Mouse (Mus musculus) left cerebral cortex, postnatal 25 days (tissue): ENCODE measurements at regions not wholly inside any gene's neighbourhood (a gene's known extent, or its start where the extent isn't known, plus 50 kb on each side); places are given as distances from the start of the nearest gene placed in this dataset.

ENCODE experiments used
- DNase-seq, 2 experiments: peaks; one replicate each; pipeline ENCODE4 v3.0.0; 2022; ENCODE audit warnings: low spot score in 2 of 2, mixed read lengths in 1 of 2
- intact Hi-C: fragments of 180-260 bp; cut with DNase I; formaldehyde crosslinking; loops from one replicate; pipeline ENCODE4 v1.15.1; 2025

GRCm38 (mm10) chr11:35065959-35066414 lies 55.0 kb upstream of the Slit3 start:
- intact Hi-C loops, result no loop called here

GRCm38 (mm10) chr11:35057791-35058190 lies 63.2 kb upstream of the Slit3 start:
- peak; percentile 7 to 32 for DNase-seq
- intact Hi-C loops, result no loop called here

More at GRCm38 (mm10) chr11:35065959-35066414, 55.0 kb upstream of the Slit3 start:
- no peak for DNase-seq

DNA sequence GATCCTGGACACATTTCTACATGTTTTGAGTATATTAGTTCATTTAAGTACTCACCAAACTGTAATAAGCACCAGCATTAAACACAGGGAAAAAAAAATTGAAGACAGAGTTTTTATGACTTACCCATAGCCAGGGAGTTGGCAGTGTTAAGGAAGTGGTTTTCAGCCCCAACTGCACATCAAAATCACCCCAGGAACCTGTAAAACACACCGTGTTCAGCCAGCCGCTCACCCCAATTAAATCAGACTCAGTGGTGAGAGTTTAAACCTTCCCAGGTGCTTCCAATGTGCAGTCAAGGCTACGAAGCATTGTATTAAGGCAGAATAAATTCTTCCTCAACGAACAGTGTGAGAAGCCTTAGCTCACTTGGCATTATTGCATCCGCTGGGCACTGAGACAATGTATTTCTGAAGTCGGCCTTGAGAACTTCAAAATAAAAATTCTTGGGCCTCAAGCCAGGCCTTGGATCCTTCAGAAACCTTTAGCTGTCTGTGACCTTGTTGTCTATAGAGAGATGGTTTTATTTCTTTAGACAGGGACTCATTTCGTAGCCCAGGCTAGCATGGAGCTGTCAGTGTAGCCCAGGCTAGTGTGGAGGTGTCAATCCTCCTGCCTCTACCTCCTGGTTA lies 65.4 kb upstream of the Slit3 start:
- intact Hi-C loops, result no loop called here
- DNase-seq, result no peak

DNA sequence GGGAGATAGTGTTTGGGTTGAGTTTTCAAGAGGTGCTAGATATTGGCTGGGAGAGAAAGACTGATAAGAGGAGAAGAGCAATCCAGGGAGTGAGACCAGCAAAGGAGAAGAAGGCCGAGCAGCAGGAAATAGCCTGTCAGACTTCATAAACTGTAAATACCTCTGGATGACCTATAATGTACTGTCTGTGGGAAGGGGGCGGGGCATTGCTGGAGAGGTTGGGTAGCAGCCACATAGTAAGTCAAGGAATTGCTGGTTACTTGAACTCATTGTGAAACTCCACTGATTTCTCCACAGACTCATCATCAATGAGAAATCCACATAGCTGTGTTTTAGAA lies 67.4 kb upstream of the Slit3 start:
- DNase-seq, result no peak
- intact Hi-C loops, result no loop called here

GRCm38 (mm10) chr11:35052856-35053612 lies 68.0 kb upstream of the Slit3 start:
- intact Hi-C loops, result no loop called here
- DNase-seq, result no peak

DNA sequence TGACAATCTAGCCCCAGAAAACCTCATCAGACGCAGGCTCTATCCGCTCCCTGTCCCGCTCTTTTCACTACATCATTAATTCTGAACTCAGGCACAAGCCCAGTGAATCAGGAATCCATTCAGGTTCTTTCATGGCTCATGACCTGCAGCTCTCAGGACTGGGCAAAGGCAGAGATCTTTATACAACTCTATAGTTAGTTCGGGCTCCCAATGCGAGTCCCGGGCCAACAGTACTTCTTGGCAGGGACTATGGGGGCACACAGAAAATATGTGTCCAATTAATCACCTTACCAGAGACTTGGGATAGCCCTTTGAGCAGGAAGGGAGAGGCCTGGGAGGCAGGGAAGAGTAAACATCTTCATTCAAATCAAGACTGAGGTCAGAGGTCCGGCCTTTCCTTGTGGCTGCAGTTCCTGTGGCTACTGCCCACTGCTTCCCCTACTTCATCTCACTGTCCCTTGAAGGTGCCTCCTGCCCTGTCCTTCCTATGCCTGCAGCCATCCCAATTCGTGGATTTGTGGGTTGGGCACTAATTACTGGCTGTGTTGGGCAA lies 71.3 kb upstream of the Slit3 start:
- intact Hi-C loops, result no loop called here

DNA sequence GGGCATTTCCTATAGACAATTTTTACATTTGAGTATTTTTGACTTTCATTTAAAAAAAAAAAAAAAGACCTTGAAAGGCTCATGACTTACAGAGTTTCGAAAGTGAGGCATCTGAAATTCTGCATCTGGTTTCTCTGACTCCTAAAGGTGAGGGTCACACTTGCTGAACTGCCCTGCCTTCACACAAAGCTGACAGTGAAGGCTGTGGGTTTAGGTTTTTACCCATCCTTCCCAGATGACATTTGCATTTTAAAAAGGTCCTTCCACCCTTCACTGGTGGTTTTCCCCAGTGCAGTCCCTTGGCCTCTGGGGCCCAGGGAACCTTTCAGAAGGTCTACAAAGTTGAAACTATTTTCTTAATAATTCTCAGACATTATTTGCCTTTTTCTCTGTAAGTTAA lies 76.4 kb upstream of the Slit3 start:
- DNase-seq, result no peak
- intact Hi-C loops, result no loop called here

More for the DNA sequence above, 71.3 kb upstream of the Slit3 start:
- DNase-seq, result no peak

GRCm38 (mm10) chr11:35024448-35024847 lies 96.6 kb upstream of the Slit3 start:
- no peak for DNase-seq
- intact Hi-C loops, result loop anchor here (10.0 kb wide), 1 partner anchor 380 kb away; no protein-coding TSS in a partner anchor

DNA sequence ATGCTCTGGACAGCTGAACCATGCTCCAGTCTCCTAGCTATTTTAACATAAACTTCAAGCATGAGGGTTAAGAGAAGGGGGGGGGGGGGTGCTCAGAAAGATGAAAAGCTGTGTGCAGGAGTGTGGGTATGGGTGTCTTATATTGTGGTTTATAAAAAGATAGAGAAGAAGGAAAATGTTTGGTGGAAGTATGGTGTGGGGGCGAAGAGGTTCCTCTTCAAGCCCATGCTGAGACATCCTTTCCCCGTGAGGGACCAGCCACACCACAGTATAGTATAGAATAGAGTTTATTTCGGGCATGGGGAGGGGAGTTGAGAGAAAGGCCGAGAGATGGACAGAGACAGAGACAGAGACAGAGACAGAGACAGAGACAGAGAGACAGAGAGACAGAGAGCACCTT lies 97.2 kb upstream of the Slit3 start:
- DNase-seq, result peak in 1 of 2 experiments; percentile 52
- intact Hi-C loops, result loop anchor here (10.0 kb wide), 1 partner anchor 381 kb away; no protein-coding TSS in a partner anchor

- DNase-seq, result peak; percentile 35 to 45
These were observed 98.9 kb upstream of the Slit3 start for GRCm38 (mm10) chr11:35021990-35022625.

GRCm38 (mm10) chr11:35016998-35017397 lies 104.0 kb upstream of the Slit3 start:
- intact Hi-C loops, result no loop called here
- no peak for DNase-seq

More at GRCm38 (mm10) chr11:35021990-35022625, 98.9 kb upstream of the Slit3 start:
- intact Hi-C loops, result loop anchor here (10.0 kb wide), 1 partner anchor 383 kb away; no protein-coding TSS in a partner anchor

DNA sequence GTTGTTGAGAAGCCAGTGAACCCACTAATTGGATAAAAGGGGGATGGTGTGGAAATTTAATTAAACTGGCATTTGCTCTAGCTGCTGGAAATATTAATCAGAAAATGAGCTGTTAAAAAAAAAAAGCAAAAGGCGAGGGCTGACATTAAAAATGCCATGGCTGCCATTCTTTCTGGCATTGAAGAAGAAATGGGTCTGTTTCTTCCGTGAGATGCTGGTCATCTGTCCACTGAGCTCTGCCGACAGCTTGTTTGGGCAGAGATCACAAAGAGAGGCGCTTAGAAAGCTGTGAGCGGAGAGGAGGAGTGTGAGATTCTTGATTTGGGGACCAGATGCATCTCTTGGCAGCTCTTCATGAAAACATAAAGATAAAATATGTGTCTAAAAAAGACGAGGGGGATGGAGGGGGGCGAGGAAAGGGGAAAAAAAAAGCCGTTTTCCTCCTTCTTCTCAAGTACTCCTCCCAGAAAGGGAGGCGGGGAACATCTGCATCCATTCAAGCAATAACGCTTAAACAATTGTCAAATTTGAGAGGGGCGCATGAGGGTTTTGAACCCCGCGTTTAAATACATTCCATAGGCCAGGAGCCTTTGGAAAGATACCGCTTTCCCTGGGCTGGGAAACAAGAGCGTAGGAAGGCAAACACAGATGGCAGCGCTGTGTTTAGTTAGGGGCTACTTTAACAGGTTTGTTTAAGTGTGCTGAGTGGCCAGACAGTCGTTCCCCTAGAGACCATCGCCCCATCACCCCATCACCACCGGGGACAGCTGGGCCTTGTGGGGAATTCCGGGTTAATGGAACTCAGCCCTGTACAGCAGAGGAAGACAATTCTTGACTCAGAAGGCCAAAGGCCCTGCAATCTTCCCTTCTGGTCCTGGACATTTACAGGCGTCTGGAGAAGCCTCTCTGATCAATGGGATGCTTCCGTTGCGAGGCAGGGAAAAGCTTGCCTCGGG lies 109.2 kb upstream of the Slit3 start:
- DNase-seq, result peak; percentile 40 to 81
- intact Hi-C loops, result loop anchor here (1.0 kb wide), 1 partner anchor 110 kb away; the partner anchor contains the start of gene Slit3

- no peak for DNase-seq
- intact Hi-C loops, result no loop called here
These were observed 114.1 kb upstream of the Slit3 start for GRCm38 (mm10) chr11:35006773-35007567.

- intact Hi-C loops, result no loop called here
- no peak for DNase-seq
These were observed 115.9 kb upstream of the Slit3 start for GRCm38 (mm10) chr11:35005143-35005542.

GRCm38 (mm10) chr11:35004431-35004830 lies 116.6 kb upstream of the Slit3 start:
- intact Hi-C loops, result loop anchor here (5.0 kb wide), 1 partner anchor 67 kb away; no protein-coding TSS in a partner anchor

DNA sequence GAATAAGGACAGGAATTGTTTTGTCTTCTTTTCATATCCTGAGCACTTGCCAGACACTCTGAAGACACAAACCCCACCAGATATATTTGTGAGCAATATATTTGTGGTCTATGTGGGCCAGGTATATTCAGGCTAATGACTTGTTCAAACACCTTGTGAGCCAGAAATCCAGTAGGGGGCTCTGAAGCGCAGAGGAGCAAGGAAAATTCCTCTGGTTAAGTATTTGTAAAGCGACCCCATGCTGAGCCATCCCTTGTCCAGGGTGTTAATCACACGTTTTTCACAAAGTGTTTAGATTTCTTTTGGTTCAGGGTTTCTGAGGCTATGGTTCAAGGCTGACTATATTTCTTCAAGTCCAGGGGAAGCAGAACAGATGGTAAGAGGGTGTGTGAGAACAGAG lies 117.1 kb upstream of the Slit3 start:
- no peak for DNase-seq
- intact Hi-C loops, result loop anchor here (5.0 kb wide), 1 partner anchor 67 kb away; no protein-coding TSS in a partner anchor

More at GRCm38 (mm10) chr11:35004431-35004830, 116.6 kb upstream of the Slit3 start:
- DNase-seq, result no peak

DNA sequence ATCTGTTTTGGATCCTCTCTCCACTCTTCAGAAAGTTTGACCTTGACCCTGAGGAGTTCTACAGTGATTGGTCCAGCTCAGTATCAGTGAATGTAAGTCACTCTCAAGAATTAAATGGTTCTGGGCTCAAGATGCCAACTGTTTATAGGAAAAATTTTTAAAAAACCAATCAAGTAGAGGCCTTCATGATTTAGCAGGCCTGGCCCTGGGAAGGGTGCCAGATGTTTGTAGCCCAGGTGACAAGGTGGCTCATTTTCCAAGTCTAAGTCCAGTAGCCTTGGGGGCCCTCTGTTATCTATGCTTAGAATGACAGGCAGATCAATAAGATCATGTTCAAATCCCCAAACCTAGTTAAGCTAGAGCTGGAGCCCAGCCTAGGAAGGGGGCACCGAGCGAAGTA lies 123.1 kb upstream of the Slit3 start:
- intact Hi-C loops, result no loop called here
- DNase-seq, result no peak

DNA sequence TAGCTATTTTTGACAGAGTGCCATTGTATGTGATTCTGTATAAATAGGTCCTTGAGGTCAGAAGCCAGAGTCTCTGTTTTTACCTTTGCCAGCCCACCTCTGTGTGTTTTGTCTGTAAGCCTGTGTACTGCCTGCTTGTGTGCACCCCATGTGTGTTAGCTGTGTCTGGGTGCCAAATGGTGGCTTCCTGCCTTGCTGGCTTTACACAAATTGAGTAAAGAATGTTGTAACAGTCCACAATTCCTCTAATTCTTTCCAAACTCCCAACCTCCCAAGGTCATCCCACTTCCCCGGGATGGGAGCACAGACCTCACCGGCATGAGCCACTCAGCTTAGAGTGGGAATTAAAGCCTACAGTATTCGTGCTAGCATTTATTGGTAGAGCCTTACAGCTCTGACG lies 125.5 kb upstream of the Slit3 start:
- intact Hi-C loops, result no loop called here
- DNase-seq, result no peak
